Mouse (Mus musculus) liver, embryonic 11.5 days (tissue): ENCODE measurements around the gene Apoh. TPM values are rescaled to one million over a fixed set of nuclear protein-coding genes. Genes with fewer than 3 reads are reported as not detected.

Source experiments
- ATAC-seq: fragments of 200-750 bp; cut with Nextera tagmentation; replicated peaks from 2 replicates; pipeline ENCODE4 v1.8.0; 2017; ENCODE audit warnings: moderate number of reproducible peaks, mild to moderate bottlenecking, moderate TSS enrichment, moderate library complexity; ENCODE audit not compliant: low FRiP score
- DNase-seq: peaks from one replicate; pipeline ENCODE4 v3.0.0-alpha.2; 2017; ENCODE audit warnings: low spot score
- H3K27ac ChIP-seq: fragments of 300-500 bp; sonication (generic); 2 replicates; pipeline ENCODE4 v1.5.1; 2014; ENCODE audit warnings: mild to moderate bottlenecking, low read depth, low read length, control low read depth
- H3K27me3 ChIP-seq: fragments of 300-500 bp; sonication (generic); replicated peaks from 2 replicates; pipeline ENCODE4 v1.6.1; 2014; ENCODE audit warnings: low read length, mixed read lengths; ENCODE audit not compliant: control insufficient read depth, insufficient read depth
- H3K36me3 ChIP-seq: fragments of 300-500 bp; sonication (generic); 2 replicates; pipeline ENCODE4 v1.6.1; 2014; ENCODE audit warnings: mild to moderate bottlenecking, low read length, moderate library complexity, mixed read lengths; ENCODE audit not compliant: control insufficient read depth, insufficient read depth
- H3K4me1 ChIP-seq: fragments of 300-500 bp; sonication (generic); replicated peaks from 2 replicates; pipeline ENCODE4 v1.6.1; 2014; ENCODE audit warnings: low read length, mixed read lengths; ENCODE audit not compliant: control insufficient read depth, insufficient read depth
- H3K4me2 ChIP-seq: fragments of 300-500 bp; sonication (generic); 2 replicates; pipeline ENCODE4 v1.6.1; 2014; ENCODE audit warnings: mild to moderate bottlenecking, control low read depth, moderate library complexity
- H3K4me3 ChIP-seq: fragments of 300-500 bp; sonication (generic); 2 replicates; pipeline ENCODE4 v1.5.1; 2014; ENCODE audit warnings: low read depth, low read length, control low read depth
- H3K9ac ChIP-seq: fragments of 300-500 bp; sonication (generic); 2 replicates; pipeline ENCODE4 v1.6.1; 2014; ENCODE audit warnings: low read depth, low read length, control low read depth
- H3K9me3 ChIP-seq: fragments of 300-500 bp; sonication (generic); 2 replicates; pipeline ENCODE4 v1.6.1; 2016; ENCODE audit warnings: low read length, inconsistent platforms, mixed read lengths; ENCODE audit not compliant: control insufficient read depth
- WGBS: fragments of 180-500 bp; shearing (Covaris S2); extraction: QIAGEN DNeasy Blood & Tissue Kit; methylation state at CpG from one replicate; pipeline ENCODE4 v1.1.7; 2014; 5-methylcytosine and 5-hydroxymethylcytosine counted together
- polyA plus RNA-seq: library from polyadenylated mRNA; unstranded; fragments of >200 nt; fragmentation: Nextera tagmentation; extraction: Ambion mirVana; gene quantifications from 2 replicates; pipeline ENCODE4 v1.2.1, GENCODE M21; 2014

Apoh gene
- polyA plus RNA-seq = 8.7 and 10.6 TPM in 2 replicates

- Histone ChIP-seq H3K9me3 (no peaks in the 10 kb centered on the region), H3K4me2 (peak within 1 kb of the TSS; percentile 100), H3K27ac (peak within 1 kb of the TSS; percentile 61), H3K4me1 (peaks cover 12% of the 10 kb centered on the region; the same call in 1 of the 2 replicates), H3K36me3 (no peaks in the 10 kb centered on the region), H3K4me3 (peak within 1 kb of the TSS; percentile 67), H3K9ac (peak within 1 kb of the TSS; percentile 76), H3K27me3 (peaks cover 7% of the 10 kb centered on the region; the same call in 1 of the 2 replicates)
- DNase-seq (peak; percentile 53), ATAC-seq (peak; percentile 35)
- WGBS = under 1% methylated on average over 74 of the region's 75 CpGs
Measured at GRCm38 (mm10) chr11:108342781-108343768, at the start of gene Apoh. TSS of gene Apoh (plus strand) at chr11:108343354.

- Histone ChIP-seq H3K4me1 (peaks cover 18% of the 10 kb centered on the region), H3K27ac (peak overlapping the region; percentile 39; the same call in 1 of the 2 replicates), H3K4me2 (peak overlapping the region; percentile 5; the same call in 1 of the 2 replicates), H3K27me3 (no peaks in the 10 kb centered on the region), H3K9me3 (no peaks in the 10 kb centered on the region), H3K4me3 (no peak overlapping the region), H3K36me3 (no peaks in the 10 kb centered on the region), H3K9ac (no peak overlapping the region)
- 33% methylated on average over 3 of the region's 3 CpGs for WGBS
- DNase-seq (no peak), ATAC-seq (peak; percentile 91)
Measured at GRCm38 (mm10) chr11:108293843-108294242, 49.3 kb upstream of the Apoh start.

- no peaks in the 10 kb centered on the region for H3K9me3 ChIP-seq
- no peaks in the 10 kb centered on the region for H3K36me3 ChIP-seq
- H3K27ac ChIP-seq = peak overlapping the region; percentile 39; the same call in 1 of the 2 replicates
- no peak for DNase-seq
- H3K4me3 ChIP-seq = no peak overlapping the region
- H3K27me3 ChIP-seq = no peaks in the 10 kb centered on the region
- peaks cover 18% of the 10 kb centered on the region for H3K4me1 ChIP-seq
- no peak for ATAC-seq
- no peak overlapping the region for H3K9ac ChIP-seq
- 82% methylated on average over 12 of the region's 12 CpGs for WGBS
- H3K4me2 ChIP-seq = peak overlapping the region; percentile 5; the same call in 1 of the 2 replicates
Measured at GRCm38 (mm10) chr11:108294305-108294813, 48.8 kb upstream of the Apoh start.

GRCm38 (mm10) chr11:108295373-108295772 lies 47.8 kb upstream of the Apoh start:
- Histone ChIP-seq H3K27ac (peak overlapping the region; percentile 28; the same call in 1 of the 2 replicates), H3K9me3 (no peaks in the 10 kb centered on the region), H3K4me2 (no peak overlapping the region), H3K4me3 (no peak overlapping the region), H3K27me3 (no peaks in the 10 kb centered on the region), H3K9ac (no peak overlapping the region), H3K4me1 (peaks cover 18% of the 10 kb centered on the region), H3K36me3 (no peaks in the 10 kb centered on the region)
- DNase-seq (no peak), ATAC-seq (peak; percentile 74)

GRCm38 (mm10) chr11:108297956-108298355 lies 45.2 kb upstream of the Apoh start:
- no peaks in the 10 kb centered on the region for H3K27me3 ChIP-seq
- no peak overlapping the region for H3K9ac ChIP-seq
- H3K4me2 ChIP-seq = no peak overlapping the region
- H3K27ac ChIP-seq = no peak overlapping the region
- H3K36me3 ChIP-seq = no peaks in the 10 kb centered on the region
- no peak for ATAC-seq
- H3K4me3 ChIP-seq = no peak overlapping the region
- DNase-seq = no peak
- H3K4me1 ChIP-seq = peaks cover 23% of the 10 kb centered on the region
- H3K9me3 ChIP-seq = no peaks in the 10 kb centered on the region
- WGBS = 64% methylated on average over 8 of the region's 8 CpGs

GRCm38 (mm10) chr11:108299913-108300312 lies 43.2 kb upstream of the Apoh start:
- H3K9ac ChIP-seq = no peak overlapping the region
- ATAC-seq (no peak), DNase-seq (no peak)
- 88% methylated on average over 10 of the region's 10 CpGs for WGBS
- H3K4me2 ChIP-seq = no peak overlapping the region
- peaks cover 19% of the 10 kb centered on the region for H3K4me1 ChIP-seq
- no peak overlapping the region for H3K4me3 ChIP-seq
- no peaks in the 10 kb centered on the region for H3K36me3 ChIP-seq
- H3K27me3 ChIP-seq = no peaks in the 10 kb centered on the region
- no peaks in the 10 kb centered on the region for H3K9me3 ChIP-seq
- no peak overlapping the region; the same call in 1 of the 2 replicates for H3K27ac ChIP-seq

- Histone ChIP-seq H3K9ac (no peak overlapping the region), H3K4me2 (no peak overlapping the region), H3K27ac (no peak overlapping the region), H3K27me3 (no peaks in the 10 kb centered on the region), H3K36me3 (no peaks in the 10 kb centered on the region), H3K9me3 (no peaks in the 10 kb centered on the region), H3K4me1 (peaks cover 13% of the 10 kb centered on the region), H3K4me3 (no peak overlapping the region)
- DNase-seq (no peak), ATAC-seq (no peak)
- WGBS = 100% methylated on average over 1 of the region's 1 CpGs
Measured at GRCm38 (mm10) chr11:108300443-108300842, 42.7 kb upstream of the Apoh start.

GRCm38 (mm10) chr11:108301036-108301435 lies 42.1 kb upstream of the Apoh start:
- Histone ChIP-seq H3K4me3 (no peak overlapping the region), H3K27me3 (no peaks in the 10 kb centered on the region), H3K9ac (no peak overlapping the region), H3K36me3 (no peaks in the 10 kb centered on the region), H3K27ac (no peak overlapping the region), H3K4me1 (peaks cover 12% of the 10 kb centered on the region), H3K4me2 (no peak overlapping the region), H3K9me3 (no peaks in the 10 kb centered on the region)
- 85% methylated on average over 6 of the region's 6 CpGs for WGBS
- DNase-seq (no peak), ATAC-seq (no peak)
